Mouse (Mus musculus) layer of hippocampus, adult 9-10 months (tissue): Measurements from ENCODE around the gene Rmdn2.

ENCODE experiments used
- DNase-seq: peaks from one replicate; pipeline ENCODE4 v3.0.0; 2022; ENCODE audit warnings: low spot score

The Rmdn2 gene

DNA sequence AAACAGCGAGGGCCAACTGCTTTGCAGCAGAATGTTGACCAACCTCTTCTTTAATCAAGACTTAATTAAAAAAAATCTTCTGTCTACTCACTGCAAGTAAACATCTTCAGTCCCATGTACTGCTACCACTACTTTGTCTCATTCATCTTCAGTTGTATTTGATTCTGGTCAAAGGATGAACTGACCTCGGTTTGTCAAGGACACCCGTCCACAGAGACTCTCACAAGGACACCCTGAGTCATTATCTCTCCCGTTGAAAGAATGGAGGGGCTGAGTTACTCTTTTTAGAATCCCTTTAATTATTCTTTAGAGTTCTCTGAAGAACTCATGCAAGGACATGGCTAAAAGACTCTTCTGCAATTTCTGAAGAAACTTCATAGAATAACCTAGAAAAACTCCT is at the start of gene Rmdn2:
Gene Rmdn2, plus strand, starts transcription at position 319 of the 400 bp plus-strand sequence.
- DNase-seq, result no peak

DNA sequence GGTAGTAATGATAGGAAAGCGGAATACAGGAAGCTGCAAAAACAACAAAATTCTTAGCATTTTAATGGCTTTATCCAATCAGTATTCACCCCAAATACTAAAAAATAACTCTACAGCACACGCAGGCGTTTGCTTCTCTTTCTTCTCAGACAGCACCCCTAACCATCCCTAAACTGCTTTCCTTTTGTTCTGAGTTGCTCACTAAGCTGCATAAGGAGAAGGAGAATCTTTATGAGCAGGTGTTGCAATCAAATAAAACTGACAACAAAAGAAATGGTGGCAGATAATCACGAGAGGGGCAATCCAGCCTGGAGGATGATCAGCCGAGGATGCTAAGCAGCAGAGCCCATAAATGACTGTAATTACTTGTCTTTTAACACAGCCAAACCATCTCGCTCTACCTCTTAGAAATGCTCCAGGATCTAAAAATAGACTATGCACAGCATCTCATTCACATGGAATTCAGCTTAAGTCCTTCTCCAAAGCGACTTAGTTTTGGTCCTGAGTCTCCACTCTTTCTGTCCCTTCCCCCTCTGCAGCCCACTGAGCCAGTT is 48.5 kb upstream of the Rmdn2 start:
- no peak for DNase-seq

DNA sequence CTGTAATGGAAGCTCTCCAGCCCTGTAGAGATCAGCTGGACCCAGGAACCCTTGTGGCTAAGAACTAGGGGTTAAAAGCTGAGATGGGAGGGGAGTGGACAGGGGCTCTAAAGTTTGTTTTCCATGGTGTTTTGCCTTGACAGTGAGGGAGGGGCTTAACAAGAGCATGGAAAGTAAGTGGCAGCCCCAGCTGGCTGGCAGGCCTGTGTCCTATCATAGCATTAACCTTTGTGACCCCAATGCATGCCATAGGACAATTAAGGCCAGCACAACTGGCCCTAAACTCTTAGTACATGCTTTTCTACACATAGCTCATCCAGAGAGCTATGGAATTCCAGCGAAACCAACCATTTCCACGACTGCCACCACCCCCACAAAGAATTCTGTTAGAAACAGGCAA is 47.9 kb upstream of the Rmdn2 start:
- no peak for DNase-seq

DNA sequence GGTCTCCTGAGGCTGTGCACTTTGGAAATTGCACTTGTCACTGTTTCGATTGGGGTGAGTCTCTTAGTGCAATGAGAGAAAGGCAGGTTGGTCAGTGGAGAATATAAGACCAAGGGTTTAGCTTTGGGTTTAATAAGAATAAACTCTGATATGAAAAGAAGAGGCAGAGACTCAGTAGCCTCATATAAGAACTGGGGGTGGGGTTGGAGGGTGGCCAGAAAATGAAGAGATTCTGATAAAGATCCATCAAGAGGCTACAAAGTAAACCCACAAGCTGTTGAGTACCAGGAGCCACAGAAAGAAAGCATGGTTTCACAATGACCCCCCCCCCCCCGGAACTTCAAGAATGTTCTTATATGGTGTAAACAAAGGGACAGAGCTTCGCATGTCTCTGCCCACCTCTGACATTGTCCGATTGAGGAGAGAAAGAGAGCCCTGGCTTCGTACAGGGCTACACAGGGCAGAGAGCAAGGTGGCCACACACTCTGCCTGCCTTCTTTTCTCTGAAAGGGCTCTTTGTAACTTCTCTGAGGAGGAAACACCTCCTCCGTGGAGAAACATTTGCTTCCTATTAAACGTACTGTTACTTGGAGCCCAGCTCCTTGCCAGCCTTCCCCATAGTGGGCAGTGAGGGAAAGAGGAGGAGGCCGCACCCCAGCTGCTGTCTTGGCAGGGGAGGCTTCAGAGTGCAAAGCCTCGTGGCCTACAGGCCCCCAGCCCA is 46.3 kb upstream of the Rmdn2 start:
- DNase-seq, result no peak

DNA sequence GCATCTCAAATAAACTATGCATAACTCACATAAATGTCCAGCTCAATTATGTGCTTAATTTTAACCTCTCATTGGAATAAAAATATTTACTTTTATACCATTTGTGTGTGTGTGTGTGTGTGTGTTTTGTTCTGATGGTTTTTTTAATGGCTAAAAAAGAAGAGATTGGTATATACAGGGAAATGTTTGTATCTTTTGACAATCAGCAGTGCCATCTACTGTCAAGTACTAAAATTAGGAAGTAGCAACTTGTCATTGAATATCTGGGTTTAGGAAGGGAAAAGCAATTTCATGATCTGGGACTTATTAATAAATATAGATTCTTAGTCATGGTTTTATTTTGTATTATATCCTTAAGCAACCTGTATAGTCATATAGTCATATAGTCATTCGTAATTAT is 43.3 kb upstream of the Rmdn2 start:
- peak; percentile 17 for DNase-seq

DNA sequence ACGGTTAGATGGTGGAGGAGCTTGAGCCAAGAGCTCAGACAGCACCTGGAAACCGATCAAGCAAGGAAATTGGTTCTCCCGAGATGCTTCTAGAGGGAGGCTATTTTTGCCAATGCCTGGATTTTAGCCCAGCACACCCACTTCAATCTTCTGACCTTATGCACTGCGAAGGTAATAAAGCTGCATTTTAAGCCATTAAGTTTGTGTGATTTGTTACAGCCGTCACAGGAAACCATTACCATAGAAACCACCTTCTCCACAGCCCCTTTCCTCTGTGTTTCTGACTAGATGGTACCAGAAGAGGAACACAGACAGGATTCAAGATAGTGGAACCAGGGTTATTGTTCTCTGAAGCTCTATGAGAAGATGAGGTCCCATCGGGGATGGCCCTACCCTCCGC is 33.3 kb upstream of the Rmdn2 start:
- DNase-seq, result no peak

DNA sequence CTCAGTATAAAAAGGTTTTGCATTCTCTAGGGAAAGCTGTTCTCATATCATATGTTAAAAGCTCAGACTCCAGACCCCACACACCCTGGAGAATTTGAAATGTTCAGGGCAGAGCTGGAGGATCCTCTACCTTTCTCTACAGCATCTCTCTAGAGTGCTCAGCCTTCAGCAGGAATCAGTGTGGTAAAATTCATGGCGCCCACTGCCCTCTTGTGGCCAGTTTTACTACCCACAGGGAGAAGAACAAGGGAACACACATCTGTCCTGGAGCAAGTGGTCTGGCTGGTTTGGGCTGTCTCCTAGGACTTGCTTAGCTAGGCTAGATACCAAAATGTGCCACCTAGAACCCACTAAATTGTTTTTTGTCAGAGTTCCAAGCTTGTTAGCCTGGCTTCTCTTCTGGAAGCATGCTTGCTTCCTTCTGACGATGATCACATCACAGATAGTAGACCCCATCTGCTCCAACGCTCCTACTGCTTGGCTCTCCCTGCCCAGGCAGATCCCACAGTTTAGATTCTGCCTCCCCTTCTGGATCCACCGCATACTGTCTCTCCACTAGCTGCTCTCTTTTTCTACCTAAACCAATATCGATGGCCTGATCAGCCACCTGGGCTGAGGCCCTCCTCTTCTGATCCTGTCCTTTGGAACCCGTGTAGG is 31.3 kb upstream of the Rmdn2 start:
- DNase-seq, result peak; percentile 47

DNA sequence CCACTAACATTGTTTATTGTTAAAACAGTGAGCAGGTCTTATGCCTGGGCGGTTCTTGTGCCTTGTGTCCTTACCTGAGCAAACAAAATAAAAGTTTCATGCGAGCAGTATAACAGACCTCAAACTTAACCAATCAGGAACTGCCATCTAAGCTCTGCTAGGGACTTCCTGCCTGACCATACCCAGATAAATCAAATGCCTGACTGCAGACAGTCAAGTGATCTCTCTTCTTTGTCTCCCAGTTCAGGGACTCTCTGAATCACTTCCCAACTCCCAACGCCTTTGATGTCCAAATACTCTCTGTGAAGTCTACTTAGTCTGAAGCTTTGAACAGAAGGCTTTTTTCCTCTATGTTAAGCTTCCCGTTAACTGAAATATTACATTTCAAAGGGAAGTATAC is 28.2 kb upstream of the Rmdn2 start:
- no peak for DNase-seq

DNA sequence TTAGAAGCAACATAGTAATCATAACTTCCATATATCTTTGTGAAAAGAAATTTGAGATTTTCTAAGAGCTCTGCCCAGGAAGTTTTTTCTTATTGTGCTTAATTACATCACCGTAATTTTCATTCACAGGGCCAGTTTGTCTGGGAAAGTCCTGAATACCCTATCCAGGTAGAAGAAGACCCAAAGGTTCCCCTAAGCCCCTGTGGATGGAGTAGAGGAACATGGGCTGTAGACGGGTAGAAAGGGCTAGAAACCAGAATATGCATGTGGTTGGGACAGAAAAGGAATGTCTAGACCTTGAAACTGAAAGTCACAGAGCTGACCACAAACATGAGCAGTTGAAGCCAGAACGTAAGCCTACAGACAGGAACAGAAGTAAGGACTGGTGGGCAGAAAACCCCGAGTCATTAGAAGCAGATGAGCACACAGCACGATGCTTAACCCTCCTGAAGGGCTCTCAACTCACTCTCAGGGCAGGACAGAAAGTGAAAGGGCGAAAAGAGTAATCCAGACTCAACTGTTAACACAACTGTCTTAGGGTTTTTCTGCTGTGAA is 27.3 kb upstream of the Rmdn2 start:
- DNase-seq, result no peak

DNA sequence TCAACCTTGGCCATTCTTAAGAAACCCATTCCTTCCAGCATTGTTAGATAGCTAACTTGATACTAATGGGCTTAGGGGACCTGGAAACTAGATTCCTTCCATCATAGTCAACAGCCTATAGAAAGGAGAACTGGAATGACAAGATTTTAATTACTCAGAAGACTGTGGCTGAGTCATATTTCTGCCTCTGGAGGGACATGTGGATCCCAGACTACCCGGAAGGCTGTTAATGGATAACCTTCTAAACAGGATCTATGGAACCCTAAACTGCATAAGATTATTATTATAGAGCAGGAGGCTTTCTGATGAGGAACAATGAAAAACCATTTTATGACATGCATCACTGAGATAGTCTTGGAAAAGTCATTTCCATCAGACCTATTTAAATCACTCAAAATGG is 21.8 kb upstream of the Rmdn2 start:
- DNase-seq, result no peak

DNA sequence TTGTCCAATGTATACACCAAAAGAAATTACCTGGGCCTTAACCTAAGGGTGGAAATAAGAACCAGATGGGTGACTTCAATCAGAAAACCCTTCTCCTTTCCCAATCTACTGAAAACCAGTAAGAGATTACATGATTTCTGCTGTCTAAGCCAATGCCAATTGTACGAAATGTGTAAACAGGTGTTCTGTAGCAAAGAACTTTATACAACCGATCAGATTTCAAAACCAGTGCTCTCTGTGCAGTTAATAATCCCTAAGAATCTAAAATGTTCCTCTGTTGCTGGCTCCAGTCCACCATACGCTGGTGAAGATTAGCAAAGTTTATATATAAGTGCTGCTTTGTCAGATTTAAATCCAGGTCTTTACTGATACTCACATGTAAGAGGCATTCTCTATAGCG is 15.7 kb upstream of the Rmdn2 start:
- no peak for DNase-seq

DNA sequence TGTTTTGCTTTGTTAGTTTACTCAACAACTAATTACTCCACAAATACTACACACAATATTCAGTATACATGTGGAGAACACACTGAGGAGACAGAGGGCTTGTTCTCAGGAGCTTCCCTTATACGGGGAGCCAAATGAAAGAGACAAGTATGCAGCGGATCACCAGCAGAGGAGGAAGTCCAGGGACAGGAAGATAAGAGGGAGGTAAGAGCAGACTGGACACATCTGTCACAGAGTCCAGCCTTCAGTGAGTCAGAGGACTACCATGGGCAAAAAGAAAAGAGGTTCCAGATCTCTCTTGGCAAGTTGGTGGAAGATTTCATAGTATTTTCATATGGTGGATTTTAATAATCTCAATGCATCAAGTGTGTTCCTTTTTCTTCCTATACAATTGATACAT is 13.5 kb upstream of the Rmdn2 start:
- no peak for DNase-seq

DNA sequence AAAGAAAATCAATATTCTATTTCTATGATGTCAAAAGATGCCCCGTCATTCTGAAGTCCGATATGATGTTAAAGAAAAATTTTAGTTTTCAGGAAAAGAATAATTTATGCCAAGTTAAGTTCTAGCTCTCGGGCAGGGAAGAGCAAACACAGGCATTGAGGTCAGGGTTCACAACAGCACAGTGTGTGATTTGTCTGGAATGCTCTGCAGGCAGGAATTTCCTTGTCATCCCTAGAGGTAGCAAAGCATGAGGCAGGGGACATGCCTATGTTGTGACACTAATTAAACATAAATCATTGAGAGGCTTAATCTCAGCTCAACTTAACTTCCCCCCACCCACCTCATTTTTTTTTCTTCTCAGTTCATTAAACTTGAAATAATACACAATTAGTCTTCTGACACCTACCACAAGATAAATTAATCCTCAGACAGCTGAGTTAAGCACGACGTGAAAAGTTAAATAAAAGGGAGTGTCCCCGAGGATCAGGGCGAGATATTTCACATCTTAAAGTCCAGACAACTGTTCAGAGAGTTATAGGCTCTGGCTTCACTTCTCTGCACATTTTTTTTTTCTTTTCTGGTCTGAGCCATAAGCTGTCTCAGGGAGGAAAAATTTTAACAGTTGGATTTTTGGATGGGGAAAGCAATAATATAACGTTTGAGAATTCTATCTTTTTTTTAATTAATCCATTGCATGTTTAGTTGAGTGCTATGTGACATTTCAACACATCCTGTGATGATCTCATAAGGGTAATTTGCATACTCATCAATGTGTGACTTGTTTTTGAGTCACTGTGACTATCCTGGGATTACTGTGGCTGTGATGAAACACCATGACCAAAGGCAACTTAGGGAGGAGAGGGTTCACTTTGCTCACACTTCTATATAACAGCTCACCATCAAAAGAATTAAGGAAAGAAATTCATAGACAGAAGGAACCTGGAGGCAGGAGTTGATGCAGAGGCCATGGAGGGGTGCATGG is 12.8 kb upstream of the Rmdn2 start:
- DNase-seq, result no peak

DNA sequence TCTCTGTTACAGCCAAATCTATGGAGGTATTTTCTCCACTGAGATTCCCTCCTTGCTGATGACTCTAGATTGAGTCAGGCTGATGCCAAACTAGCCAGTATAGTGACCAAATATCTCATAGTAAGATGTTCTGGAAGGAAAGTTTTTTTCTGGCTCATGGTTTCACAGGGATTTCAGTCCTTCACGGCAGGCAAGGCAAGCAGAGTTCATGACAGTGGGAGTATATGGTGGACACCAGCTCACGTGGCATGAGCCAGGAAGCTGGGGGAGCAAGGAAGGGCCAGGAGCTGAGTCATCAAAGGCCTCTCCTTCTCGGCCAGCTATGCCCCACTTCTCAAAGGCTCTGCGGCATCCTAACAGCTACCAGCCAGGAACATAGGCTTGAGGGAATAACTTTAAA is 11.6 kb upstream of the Rmdn2 start:
- DNase-seq, result no peak

DNA sequence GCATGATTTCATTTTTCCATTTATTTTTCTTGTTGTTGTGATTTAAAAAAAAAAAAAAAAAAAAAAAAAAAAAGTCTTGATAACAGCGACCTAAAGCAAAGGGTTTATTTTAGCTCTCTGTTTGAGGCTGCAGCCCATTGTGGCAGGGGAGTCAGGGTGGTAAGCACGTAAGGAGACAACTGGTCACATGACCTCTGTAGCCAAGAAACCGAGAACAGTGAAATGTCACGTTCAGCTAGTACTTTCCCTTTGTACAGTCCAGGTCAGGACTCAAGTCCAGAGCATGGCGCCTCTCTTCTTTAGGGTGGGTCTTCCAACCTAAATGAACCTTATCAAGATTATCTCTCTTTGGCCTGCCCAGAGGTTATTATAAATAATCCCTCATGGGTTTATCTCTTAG is 9.3 kb upstream of the Rmdn2 start:
- no peak for DNase-seq

DNA sequence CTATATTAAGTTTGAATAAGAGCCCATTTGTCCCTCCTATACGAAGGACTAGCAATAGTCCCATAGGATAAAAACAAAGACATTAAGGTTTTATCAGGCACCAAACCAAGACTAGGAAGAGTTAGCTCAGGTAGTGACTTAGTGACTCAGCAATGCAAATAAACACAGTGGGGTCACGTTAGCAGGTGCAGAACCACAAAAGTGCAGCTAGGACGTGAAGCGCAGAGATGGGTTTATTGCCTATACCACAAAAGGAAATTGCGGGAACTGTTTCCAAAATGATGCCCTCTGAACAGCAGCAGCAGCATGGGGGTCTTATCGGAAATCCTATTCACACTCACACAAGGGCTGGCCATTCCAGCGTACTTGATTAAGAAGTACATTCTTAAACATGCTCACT is 8.2 kb upstream of the Rmdn2 start:
- DNase-seq, result no peak

DNA sequence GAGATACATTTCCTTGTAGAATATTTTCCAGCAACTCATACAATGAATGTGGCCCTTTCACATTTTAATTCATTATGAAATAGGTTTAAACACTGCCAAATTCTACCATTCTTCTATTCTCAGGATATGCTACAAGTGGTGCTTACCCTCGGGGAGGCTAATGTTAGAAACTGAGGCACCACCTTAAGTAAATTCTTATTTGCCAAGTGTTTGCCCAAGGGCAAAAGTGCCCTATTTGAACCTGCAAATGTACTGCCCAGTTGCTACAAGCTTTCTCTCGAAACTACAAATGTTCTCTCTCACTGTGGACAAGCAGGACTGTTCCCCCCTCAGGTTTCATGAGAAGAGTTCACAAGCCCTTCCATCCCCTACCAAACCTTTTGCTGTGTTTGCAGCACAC is 5.9 kb upstream of the Rmdn2 start:
- DNase-seq, result no peak

DNA sequence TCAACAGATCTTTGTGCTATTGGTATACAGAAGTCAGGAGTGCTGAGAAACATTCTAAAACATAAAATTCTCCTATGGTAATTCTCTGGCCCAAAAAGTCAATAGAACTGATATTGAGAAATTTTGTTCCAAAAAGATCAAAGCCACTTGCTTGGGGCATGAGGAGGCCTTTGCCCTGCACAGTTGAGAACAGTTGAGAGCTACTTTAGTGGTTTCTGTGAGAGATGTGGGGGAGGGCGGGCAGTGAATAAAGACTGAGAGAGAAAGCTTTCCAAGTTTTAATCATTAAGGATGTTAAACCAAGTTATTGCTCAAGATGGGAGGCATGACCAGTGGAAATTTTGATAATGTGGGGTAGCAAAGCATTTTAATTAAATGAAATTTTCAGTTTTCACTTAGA is 2.0 kb upstream of the Rmdn2 start:
- no peak for DNase-seq

DNA sequence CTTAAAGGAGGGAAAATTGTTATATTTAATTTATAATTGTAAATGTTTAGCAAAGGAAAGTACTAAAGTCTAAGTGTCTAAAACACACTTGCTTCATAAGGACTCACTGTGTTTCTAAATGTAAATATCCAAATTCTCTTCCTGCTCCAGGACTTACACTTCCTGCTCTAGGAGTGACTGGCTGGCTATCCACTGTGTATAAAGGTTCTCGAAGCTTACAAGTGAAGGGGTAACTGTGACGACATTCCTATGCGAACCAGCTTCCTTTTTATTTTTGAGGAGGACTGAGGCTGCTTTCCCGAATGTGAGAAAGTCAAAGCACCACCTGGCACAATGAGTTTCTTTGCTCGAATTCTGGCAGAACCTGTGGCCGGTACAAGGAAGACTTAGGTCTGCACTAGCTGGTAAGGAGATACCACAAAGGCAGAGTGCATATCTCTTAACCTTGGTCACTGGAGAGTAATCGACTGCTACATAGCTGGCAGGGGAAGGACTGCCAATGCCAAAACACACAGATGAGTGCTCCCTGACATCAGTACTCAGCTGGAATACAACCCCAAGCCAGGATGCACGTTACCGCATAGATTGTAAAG is 1.4 kb upstream of the Rmdn2 start:
- DNase-seq, result no peak

DNA sequence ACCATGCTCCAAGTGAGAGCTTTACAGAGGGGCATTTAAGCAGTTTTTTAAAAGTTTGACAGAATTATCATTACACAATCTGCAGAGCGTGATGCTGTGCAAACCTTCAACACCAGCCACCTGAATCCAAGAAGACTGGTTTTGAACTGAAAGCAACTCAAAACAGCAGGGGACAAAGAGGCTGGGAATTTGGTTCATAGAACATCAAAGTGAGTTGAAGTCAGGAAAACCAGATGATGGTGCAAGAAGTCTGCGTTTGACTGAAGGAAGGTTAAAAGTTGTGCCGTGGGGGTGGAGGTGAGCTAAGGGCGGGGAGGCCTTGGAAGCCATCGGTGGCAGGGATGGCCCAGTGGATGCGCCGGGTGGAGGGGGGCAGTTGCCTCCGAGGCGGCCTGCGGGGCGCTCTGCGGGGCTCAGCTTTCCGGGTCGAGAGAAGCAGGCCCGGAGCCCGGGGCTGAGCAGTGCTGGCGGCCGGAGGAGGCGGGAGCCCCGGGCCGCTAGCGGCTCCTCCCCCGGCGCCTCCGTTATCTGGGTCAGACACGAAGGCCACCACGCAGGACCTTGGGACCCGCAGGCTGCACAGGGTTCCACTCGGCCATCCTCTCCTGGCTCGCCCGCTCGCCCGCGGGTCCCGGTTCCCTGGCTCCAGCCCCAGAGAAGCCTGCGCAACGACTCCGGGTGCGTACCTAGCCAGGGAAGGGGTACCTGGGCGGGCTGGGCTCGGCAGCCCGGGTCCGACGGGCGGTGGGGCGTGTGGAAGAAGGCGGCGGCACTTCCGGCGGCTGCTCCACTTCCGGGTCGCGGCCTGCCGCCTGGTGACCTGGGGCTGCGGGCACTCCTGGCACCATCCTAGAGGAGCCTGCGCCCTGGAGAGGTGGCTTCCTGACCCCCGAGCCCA is 3.3 kb downstream of the Rmdn2 start:
- DNase-seq, result peak; percentile 17

DNA sequence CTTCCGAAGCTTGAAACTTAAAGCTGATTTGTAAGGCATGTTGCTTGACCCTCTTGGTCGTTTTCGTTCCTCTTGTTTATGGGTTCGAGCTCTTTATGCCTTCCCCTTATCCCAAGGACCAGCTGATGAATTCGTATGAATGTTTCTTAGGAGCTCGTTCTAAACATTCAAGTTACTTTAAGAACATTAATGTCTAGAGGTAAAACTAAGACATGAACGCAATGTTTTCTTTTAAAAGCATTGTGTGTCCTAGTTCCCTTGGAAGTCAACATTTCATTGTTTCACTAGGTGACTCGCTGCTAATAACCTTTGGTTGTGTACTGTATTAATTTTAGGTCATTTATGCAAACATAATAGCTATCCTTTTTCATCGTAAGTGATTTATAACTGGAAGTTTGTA is 4.2 kb downstream of the Rmdn2 start:
- no peak for DNase-seq
